Mouse (Mus musculus) C2C12 (cell line): ENCODE data around the gene Cul5. TPM values are rescaled to one million over a fixed set of nuclear protein-coding genes. Genes with fewer than 3 reads are reported as not detected.

Experiments
- H3K27me3 ChIP-seq: one replicate; pipeline ENCODE4 v1.6.1; 2011; ENCODE audit not compliant: control insufficient read depth, insufficient read depth, insufficient read length
- H3K36me3 ChIP-seq: one replicate; pipeline ENCODE4 v1.6.1; 2011; ENCODE audit not compliant: control insufficient read depth, insufficient read depth
- H3K4me3 ChIP-seq: one replicate; pipeline ENCODE4 v1.5.1; 2011; ENCODE audit warnings: mild to moderate bottlenecking, control low read depth; ENCODE audit not compliant: poor library complexity, insufficient read depth, severe bottlenecking
- H3K79me2 ChIP-seq: one replicate; pipeline ENCODE4 v1.6.1; 2011; ENCODE audit not compliant: control insufficient read depth, insufficient read depth
- H3K79me3 ChIP-seq: one replicate; pipeline ENCODE4 v1.6.1; 2011; ENCODE audit warnings: low read depth, control low read depth
- H3ac ChIP-seq: one replicate; pipeline ENCODE3; 2011; ENCODE audit warnings: low read depth; ENCODE audit not compliant: control insufficient read depth, insufficient read length
- CEBPB ChIP-seq: IDR thresholded peaks from one replicate; pipeline ENCODE4 v1.6.1; 2011; ENCODE audit warnings: low read depth, mild to moderate bottlenecking, control low read depth, moderate library complexity
- CTCF ChIP-seq: IDR thresholded peaks from one replicate; pipeline ENCODE4 v1.5.1; 2011; ENCODE audit not compliant: control insufficient read depth, insufficient read depth, insufficient read length
- FOSL1 ChIP-seq: IDR thresholded peaks from one replicate; pipeline ENCODE4 v1.8.0; 2011; ENCODE audit warnings: mild to moderate bottlenecking, low read length; ENCODE audit not compliant: poor library complexity, insufficient read depth, severe bottlenecking
- MAX ChIP-seq: IDR thresholded peaks from one replicate; pipeline ENCODE4 v1.6.1; 2011; ENCODE audit warnings: mild to moderate bottlenecking, control low read depth
- MYOD1 ChIP-seq: IDR thresholded peaks from one replicate; pipeline ENCODE4 v1.6.1; 2011; ENCODE audit warnings: low read depth; ENCODE audit not compliant: control insufficient read depth, insufficient read length
- MYOG ChIP-seq: IDR thresholded peaks from one replicate; pipeline ENCODE4 v1.6.1; 2011; ENCODE audit not compliant: control insufficient read depth, insufficient read length; ENCODE audit errors: extremely low read depth
- USF1 ChIP-seq: IDR thresholded peaks from one replicate; pipeline ENCODE4 v1.6.1; 2011; ENCODE audit warnings: low read depth, mild to moderate bottlenecking, control low read depth, moderate library complexity
- long read RNA-seq, 2 experiments: library from polyadenylated mRNA; unstranded; transcript quantifications; one replicate each; pipeline ENCODE4 v2.0.0; 2019 to 2020
- polyA plus RNA-seq: library from polyadenylated mRNA; unstranded; fragments of >200 nt; fragmentation: generic; extraction: Trizol; gene quantifications from one replicate; pipeline ENCODE4 v1.2.1, GENCODE M21; 2012; ENCODE audit warnings: missing spikeins

The Cul5 gene
- 7.2 TPM for polyA plus RNA-seq
- long read RNA-seq, experiment 1, partial matches to known transcripts = 18 of 27 reads
- long read RNA-seq, experiment 1, other reads (novel, unspliced or antisense) = 8 of 27 reads
- long read RNA-seq, experiment 2, transcript Cul5-201 (19 exons, 3,585 nt) = major isoform, 87 of 188 reads
- long read RNA-seq, experiment 2, partial matches to known transcripts = 89 of 188 reads
- long read RNA-seq, experiment 2, other reads (novel, unspliced or antisense) = 12 of 188 reads

GRCm38 (mm10) chr9:53669680-53670219 is at the start of gene Cul5:
Cul5 (minus strand) TSS chr9:53670014.
- no peak for TF ChIP-seq CEBPB
- TF ChIP-seq MYOG = no peak
- no peak for TF ChIP-seq MAX
- no peak for TF ChIP-seq FOSL1
- TF ChIP-seq USF1 = no peak
- TF ChIP-seq CTCF = no peak
- TF ChIP-seq MYOD1 = no peak
- no peaks in the 10 kb centered on the region for H3K27me3 ChIP-seq
- H3K79me3 ChIP-seq = peaks cover 19% of the 10 kb centered on the region
- H3K4me3 ChIP-seq = no peak within 1 kb of the TSS
- H3ac ChIP-seq = no peak within 1 kb of the TSS
- H3K36me3 ChIP-seq = no peaks in the 10 kb centered on the region
- H3K79me2 ChIP-seq = peaks cover 23% of the 10 kb centered on the region

- Histone ChIP-seq H3K27me3 (no peaks in the 10 kb centered on the region), H3K79me3 (no peaks in the 10 kb centered on the region), H3K36me3 (no peaks in the 10 kb centered on the region), H3K4me3 (no peak within 1 kb of the TSS), H3K79me2 (no peaks in the 10 kb centered on the region), H3ac (no peak within 1 kb of the TSS)
- TF ChIP-seq MYOG = no peak
- no peak for TF ChIP-seq CTCF
- TF ChIP-seq MAX = no peak
- no peak for TF ChIP-seq USF1
- TF ChIP-seq CEBPB = no peak
- no peak for TF ChIP-seq MYOD1
- no peak for TF ChIP-seq FOSL1
Measured at GRCm38 (mm10) chr9:53705992-53706696, 36.3 kb upstream of the Cul5 start, which contains the start of gene Rab39. Rab39 (minus strand) TSS chr9:53706232.

- no peaks in the 10 kb centered on the region for H3K36me3 ChIP-seq
- no peak overlapping the region for H3K4me3 ChIP-seq
- no peaks in the 10 kb centered on the region for H3K27me3 ChIP-seq
- H3K79me3 ChIP-seq = no peaks in the 10 kb centered on the region
- TF ChIP-seq CEBPB (no peak), MAX (no peak), MYOG (no peak), USF1 (no peak), MYOD1 (no peak), CTCF (no peak)
- no peak overlapping the region for H3ac ChIP-seq
- H3K79me2 ChIP-seq = no peaks in the 10 kb centered on the region
Measured at GRCm38 (mm10) chr9:53705491-53705991, 35.7 kb upstream of the Cul5 start.

- Histone ChIP-seq H3K36me3 (no peaks in the 10 kb centered on the region), H3K27me3 (no peaks in the 10 kb centered on the region), H3K79me2 (no peaks in the 10 kb centered on the region), H3K4me3 (no peak overlapping the region), H3K79me3 (no peaks in the 10 kb centered on the region), H3ac (no peak overlapping the region)
- TF ChIP-seq MYOG (no peak), FOSL1 (no peak), CEBPB (no peak), MYOD1 (no peak), USF1 (no peak), MAX (no peak), CTCF (no peak)
Measured at GRCm38 (mm10) chr9:53702991-53703390, 33.2 kb upstream of the Cul5 start.

GRCm38 (mm10) chr9:53700496-53700895 is 30.7 kb upstream of the Cul5 start:
- TF ChIP-seq MAX (no peak), FOSL1 (no peak), MYOG (no peak), USF1 (no peak), CTCF (no peak), MYOD1 (no peak), CEBPB (no peak)
- Histone ChIP-seq H3ac (no peak overlapping the region), H3K79me3 (no peaks in the 10 kb centered on the region), H3K27me3 (no peaks in the 10 kb centered on the region), H3K4me3 (no peak overlapping the region), H3K79me2 (no peaks in the 10 kb centered on the region), H3K36me3 (no peaks in the 10 kb centered on the region)
